Mouse (Mus musculus) Patski (cell line): ENCODE measurements at regions not wholly inside any gene's neighbourhood (a gene's known extent, or its start where the extent isn't known, plus 50 kb on each side); places are given as distances from the start of the nearest gene placed in this dataset.

Experiments
- ATAC-seq: fragments of 100-300 bp; one replicate; pipeline ENCODE4 v1.8.0; 2021
- CTCF ChIA-PET: fragments of 350-600 bp; sonication (Branson Sonifier 250); formaldehyde crosslinking; loops from one replicate; lab custom pipeline; 2022; ENCODE audit warnings: inconsistent platforms; lab: Charles Lee
- POLR2A ChIA-PET: fragments of 350-600 bp; sonication (Branson Sonifier 250); formaldehyde crosslinking; loops from one replicate; lab custom pipeline; 2022; ENCODE audit warnings: antibody characterized with exemption, inconsistent platforms; lab: Charles Lee
- DNase-seq: peaks from one replicate; pipeline ENCODE4 v3.0.0-alpha.2; 2011; ENCODE audit warnings: low read depth, low spot score
- H3K27me3 ChIP-seq: fragments of 371-371 bp; one replicate; pipeline ENCODE4 v1.5.1; 2021
- CTCF ChIP-seq: fragments of 100-300 bp; IDR thresholded peaks from one replicate; pipeline ENCODE4 v1.5.1; 2021
- in situ Hi-C: fragments of 300-500 bp; cut with MboI; formaldehyde crosslinking; loops from 3 replicates; pipeline ENCODE4 v1.11.1; 2018; ENCODE audit warnings: low pct_unique_long_range_greater_than_20kb, mixed read lengths

DNA sequence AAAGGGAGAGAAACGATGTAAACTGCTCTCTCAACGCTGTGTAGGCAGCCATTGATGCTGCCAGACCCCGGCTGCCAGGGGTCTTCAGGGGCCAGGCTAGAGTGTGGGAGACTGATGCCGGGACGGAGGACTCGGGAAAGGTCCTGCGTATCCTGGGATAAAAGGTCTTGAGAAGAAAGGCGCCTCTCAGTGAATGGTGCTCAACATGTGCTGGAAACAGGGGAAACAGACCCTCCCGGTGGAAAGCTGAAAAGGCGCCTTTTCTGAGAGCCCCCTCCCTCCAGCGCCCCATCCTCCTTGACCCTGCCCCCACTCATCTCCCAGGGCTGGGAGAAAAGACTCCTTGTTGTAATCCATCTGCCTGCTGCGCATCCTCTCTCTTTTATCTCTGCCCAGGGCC is 101.1 kb upstream of the Lrig1 start:
- no peak for TF ChIP-seq CTCF
- DNase-seq: no peak
- ChIA-PET CTCF (no interaction called here), POLR2A (no interaction called here)
- in situ Hi-C loops: no loop called here
- H3K27me3 ChIP-seq: no peaks in the 10 kb centered on the region
- no peak for ATAC-seq

DNA sequence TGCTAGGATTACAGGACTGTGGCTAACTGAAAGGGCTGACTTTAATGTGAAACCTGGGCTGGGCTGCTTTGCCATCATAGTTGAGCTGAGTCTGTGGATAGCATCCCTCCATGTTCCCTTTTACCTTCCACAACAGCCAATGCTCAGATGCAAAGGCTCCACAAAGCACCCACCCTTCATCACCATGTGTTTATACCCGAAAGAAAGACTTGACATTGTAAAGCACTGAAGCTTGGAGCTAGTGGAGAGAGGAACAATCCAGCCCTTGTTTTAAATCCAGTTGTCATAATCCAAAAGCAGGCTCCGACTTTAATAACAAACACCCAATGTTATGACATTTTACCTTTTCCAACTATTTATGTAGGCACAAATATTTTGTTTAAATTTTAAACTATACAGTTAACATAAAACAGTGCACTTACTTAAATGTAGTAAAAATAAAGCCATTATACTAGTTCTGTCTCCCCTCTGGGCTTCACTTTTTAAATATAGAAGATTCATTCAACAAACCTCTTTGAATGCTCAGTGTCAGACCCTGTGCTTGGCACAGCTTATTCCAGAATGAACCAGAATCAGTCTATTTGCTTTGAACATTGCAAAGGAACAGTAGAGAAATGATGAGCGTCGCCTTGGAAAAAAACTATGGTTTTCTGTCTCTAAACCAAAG is 98.7 kb upstream of the Lrig1 start:
- CTCF ChIA-PET: interaction anchor here (1.1 kb wide), 1 partner anchor 10 kb away, joined by 3 read pairs; no protein-coding TSS in a partner anchor
- no peak for DNase-seq
- TF ChIP-seq CTCF: no peak
- no peaks in the 10 kb centered on the region for H3K27me3 ChIP-seq
- POLR2A ChIA-PET: interaction anchor here (0.5 kb wide), 1 partner anchor 20 kb away, joined by 5 read pairs; no protein-coding TSS in a partner anchor
- in situ Hi-C loops: no loop called here
- ATAC-seq: no peak

GRCm38 (mm10) chr6:94795442-94795841 is 95.5 kb upstream of the Lrig1 start:
- CTCF ChIA-PET: no interaction called here
- no peak for DNase-seq

GRCm38 (mm10) chr6:94793555-94793954 is 93.6 kb upstream of the Lrig1 start:
- POLR2A ChIA-PET: no interaction called here
- CTCF ChIA-PET: no interaction called here
- H3K27me3 ChIP-seq: no peaks in the 10 kb centered on the region
- TF ChIP-seq CTCF: no peak
- in situ Hi-C loops: no loop called here
- ATAC-seq (no peak), DNase-seq (no peak)

More at GRCm38 (mm10) chr6:94795442-94795841, 95.5 kb upstream of the Lrig1 start:
- H3K27me3 ChIP-seq: no peaks in the 10 kb centered on the region
- ATAC-seq: no peak
- POLR2A ChIA-PET: no interaction called here
- in situ Hi-C loops: no loop called here
- no peak for TF ChIP-seq CTCF

DNA sequence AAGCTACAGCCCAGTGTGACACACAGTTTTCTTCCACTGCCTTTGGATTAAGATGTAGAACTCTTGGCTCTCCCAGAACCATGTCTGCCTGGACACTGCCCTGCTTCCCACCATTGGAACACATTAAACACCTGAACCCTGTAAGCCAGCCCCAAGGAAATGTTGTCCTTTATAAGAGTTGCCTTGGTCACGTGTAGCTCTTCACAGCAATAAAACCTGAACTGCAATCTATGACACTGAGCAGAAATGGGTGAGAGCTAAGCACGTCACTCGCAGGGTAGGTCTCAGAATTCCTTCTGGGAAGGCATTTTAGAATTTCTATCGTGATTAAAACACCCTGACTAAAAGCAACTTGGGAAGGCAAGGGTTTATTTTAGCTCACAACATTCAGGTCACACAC is 92.4 kb upstream of the Lrig1 start:
- TF ChIP-seq CTCF: no peak
- CTCF ChIA-PET: no interaction called here
- POLR2A ChIA-PET: no interaction called here
- no peaks in the 10 kb centered on the region for H3K27me3 ChIP-seq
- in situ Hi-C loops: no loop called here
- ATAC-seq (no peak), DNase-seq (no peak)

- DNase-seq (peak; percentile 98), ATAC-seq (peak; percentile 83)
- in situ Hi-C loops: no loop called here
- POLR2A ChIA-PET: no interaction called here
- no peak for TF ChIP-seq CTCF
- CTCF ChIA-PET: no interaction called here
- no peaks in the 10 kb centered on the region for H3K27me3 ChIP-seq
Measured at GRCm38 (mm10) chr6:94789308-94789763, 89.4 kb upstream of the Lrig1 start.

DNA sequence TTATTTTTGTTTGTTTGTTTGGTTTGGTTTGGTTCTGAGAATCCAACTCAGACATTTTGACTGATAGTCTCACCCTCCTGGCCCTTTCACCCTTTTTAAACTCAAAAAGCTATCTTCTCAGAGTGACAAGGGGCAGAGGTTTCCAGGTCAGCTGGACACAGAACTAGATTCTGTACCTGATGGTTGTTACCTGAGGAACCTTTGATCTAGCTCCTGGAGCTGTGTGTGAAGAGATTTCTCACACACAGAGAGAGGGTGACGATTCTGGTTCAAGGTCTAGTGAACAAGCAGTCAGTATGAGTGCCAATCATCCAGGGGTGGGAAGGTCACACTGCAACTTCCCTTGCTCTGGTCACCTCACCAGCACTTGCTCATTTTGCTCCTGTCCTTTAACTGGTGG is 83.5 kb upstream of the Lrig1 start:
- ATAC-seq: no peak
- no peak for DNase-seq
- in situ Hi-C loops: no loop called here
- no peaks in the 10 kb centered on the region for H3K27me3 ChIP-seq
- TF ChIP-seq CTCF: no peak
- CTCF ChIA-PET: interaction anchor here (0.7 kb wide), 1 partner anchor 185 kb away, joined by 3 read pairs; no protein-coding TSS in a partner anchor
- POLR2A ChIA-PET: no interaction called here

DNA sequence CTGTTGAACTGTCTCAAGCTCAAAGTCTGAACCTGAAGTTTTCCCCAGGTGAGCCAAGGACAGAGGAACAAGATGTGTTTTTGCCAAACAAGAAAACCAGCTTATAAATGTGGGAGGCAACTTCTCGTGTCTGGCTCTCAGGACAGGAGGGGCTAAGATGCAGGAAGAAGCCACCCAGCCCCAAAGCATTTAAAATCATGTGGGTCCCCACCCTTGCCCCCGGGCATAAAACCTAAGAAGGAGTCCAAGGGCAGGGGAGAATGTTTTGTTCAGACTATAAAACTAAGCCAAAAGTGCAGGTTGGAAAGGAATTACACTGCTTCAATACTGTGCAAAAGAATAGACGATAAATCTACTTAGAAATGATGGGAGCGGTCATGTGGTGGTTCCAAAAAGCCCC is 80.7 kb upstream of the Lrig1 start:
- no peak for ATAC-seq
- in situ Hi-C loops: no loop called here
- TF ChIP-seq CTCF: no peak

GRCm38 (mm10) chr6:94779854-94780253 is 79.9 kb upstream of the Lrig1 start:
- TF ChIP-seq CTCF: no peak
- ChIA-PET CTCF (no interaction called here), POLR2A (no interaction called here)
- ATAC-seq: peak; percentile 57
- DNase-seq: peak; percentile 60
- in situ Hi-C loops: no loop called here
- no peaks in the 10 kb centered on the region for H3K27me3 ChIP-seq

More for the DNA sequence above, 80.7 kb upstream of the Lrig1 start:
- no peaks in the 10 kb centered on the region for H3K27me3 ChIP-seq
- no peak for DNase-seq
- POLR2A ChIA-PET: no interaction called here
- CTCF ChIA-PET: no interaction called here

- CTCF ChIA-PET: no interaction called here
- in situ Hi-C loops: no loop called here
- no peaks in the 10 kb centered on the region for H3K27me3 ChIP-seq
- POLR2A ChIA-PET: interaction anchor here (0.7 kb wide), 1 partner anchor 19 kb away, joined by 5 read pairs; no protein-coding TSS in a partner anchor
- ATAC-seq (no peak), DNase-seq (no peak)
- no peak for TF ChIP-seq CTCF
Measured at GRCm38 (mm10) chr6:94779213-94779612, 79.3 kb upstream of the Lrig1 start.

DNA sequence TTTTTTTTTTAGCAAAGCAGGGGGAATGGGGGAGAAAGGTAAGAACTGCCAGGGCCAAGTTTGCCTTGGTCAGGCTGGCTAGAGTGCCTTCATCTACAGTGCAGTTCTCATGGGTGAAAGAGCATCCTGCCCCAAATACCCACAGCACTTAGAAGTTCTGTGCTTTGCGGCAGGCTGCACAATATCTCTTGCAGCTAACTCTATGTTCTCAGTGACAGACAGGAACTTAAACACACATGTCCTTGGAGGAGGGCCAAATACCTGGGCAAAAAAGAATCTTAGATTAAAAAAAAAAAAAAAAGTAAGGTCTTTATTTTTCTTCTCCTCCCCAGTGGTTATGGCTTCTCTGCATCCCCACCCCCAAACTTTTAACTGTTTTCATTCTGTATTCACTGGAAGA is 78.8 kb upstream of the Lrig1 start:
- CTCF ChIA-PET: no interaction called here
- no peak for DNase-seq

More for the DNA sequence above, 78.8 kb upstream of the Lrig1 start:
- ATAC-seq: no peak
- in situ Hi-C loops: no loop called here
- POLR2A ChIA-PET: interaction anchor here (0.6 to 0.7 kb wide), 2 partner anchors 20 to 51 kb away, joined by 3 to 5 read pairs; no protein-coding TSS in a partner anchor
- no peak for TF ChIP-seq CTCF
- no peaks in the 10 kb centered on the region for H3K27me3 ChIP-seq
